Mouse (Mus musculus) monocyte, adult 5-6 weeks (primary cell): ENCODE measurements at regions not wholly inside any gene's neighbourhood (a gene's known extent, or its start where the extent isn't known, plus 50 kb on each side); places are given as distances from the start of the nearest gene placed in this dataset.
A peak's percentile ranks its signal among the peaks of the same experiment; 100 is the strongest.

Source experiments
- ATAC-seq: fragments of 153-309, 156-312 bp; replicated peaks from 2 replicates; pipeline ENCODE4 v1.8.0; 2017; ENCODE audit warnings: mild to moderate bottlenecking; ENCODE audit not compliant: low TSS enrichment, insufficient number of reproducible peaks, severe bottlenecking, poor library complexity, low FRiP score

GRCm38 (mm10) chrX:4136135-4136534 lies 60.2 kb upstream of the Btbd35f28 start:
- peak; percentile 96 for ATAC-seq
